Mouse (Mus musculus): Measurements from ENCODE around the gene Gm28308. TPM values are rescaled to one million over a fixed set of nuclear protein-coding genes. Genes with fewer than 3 reads are reported as not detected.
A peak's percentile ranks its signal among the peaks of the same experiment; 100 is the strongest.

Gene Gm28308
- total RNA-seq, 2 experiments from 2014 or later = not detected

DNA sequence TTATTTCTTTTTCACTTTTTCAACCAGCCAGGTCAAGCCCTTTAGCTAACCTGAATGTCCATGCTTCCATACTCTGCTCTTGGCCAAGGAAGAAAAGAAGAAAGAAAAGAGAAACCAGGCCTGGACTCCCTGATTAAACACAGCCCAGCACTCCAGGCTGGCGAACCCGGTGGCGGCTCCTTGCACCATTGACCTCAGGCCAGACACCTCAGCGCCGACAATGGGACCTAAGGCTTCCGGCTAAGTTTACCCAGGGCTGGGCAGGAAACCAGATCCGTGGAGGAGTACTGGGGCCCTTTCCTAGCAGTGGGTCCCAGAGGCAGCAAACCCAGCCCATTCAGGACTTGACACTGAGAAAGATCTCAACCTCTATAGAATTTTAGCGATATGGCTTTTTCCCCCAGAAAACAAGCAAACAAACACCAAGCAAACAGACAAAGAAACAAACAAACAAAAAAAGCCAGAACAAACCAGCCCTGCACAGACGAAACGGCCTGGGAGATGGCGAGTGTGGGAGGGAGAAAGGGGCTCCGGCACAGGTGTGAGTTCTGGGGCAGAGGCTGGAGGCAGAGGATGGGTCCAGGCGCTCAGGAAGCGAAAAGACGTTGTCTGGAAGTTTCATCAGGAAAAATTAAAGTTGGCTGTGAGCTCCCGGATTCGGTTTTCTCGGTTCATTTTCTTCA, 18.9 kb upstream of the Gm28308 start:
- DNase-seq = peak; percentile 5

GRCm38 (mm10) chr6:52230516-52231165, 17.5 kb upstream of the Gm28308 start, which contains the start of gene Hoxa9:
TSS of gene Hoxa9 (minus strand) at chr6:52231089.
- DNase-seq = peak; percentile 68

- DNase-seq = peak; percentile 54
Measured at GRCm38 (mm10) chr6:52229558-52230416, 16.6 kb upstream of the Gm28308 start.

DNA sequence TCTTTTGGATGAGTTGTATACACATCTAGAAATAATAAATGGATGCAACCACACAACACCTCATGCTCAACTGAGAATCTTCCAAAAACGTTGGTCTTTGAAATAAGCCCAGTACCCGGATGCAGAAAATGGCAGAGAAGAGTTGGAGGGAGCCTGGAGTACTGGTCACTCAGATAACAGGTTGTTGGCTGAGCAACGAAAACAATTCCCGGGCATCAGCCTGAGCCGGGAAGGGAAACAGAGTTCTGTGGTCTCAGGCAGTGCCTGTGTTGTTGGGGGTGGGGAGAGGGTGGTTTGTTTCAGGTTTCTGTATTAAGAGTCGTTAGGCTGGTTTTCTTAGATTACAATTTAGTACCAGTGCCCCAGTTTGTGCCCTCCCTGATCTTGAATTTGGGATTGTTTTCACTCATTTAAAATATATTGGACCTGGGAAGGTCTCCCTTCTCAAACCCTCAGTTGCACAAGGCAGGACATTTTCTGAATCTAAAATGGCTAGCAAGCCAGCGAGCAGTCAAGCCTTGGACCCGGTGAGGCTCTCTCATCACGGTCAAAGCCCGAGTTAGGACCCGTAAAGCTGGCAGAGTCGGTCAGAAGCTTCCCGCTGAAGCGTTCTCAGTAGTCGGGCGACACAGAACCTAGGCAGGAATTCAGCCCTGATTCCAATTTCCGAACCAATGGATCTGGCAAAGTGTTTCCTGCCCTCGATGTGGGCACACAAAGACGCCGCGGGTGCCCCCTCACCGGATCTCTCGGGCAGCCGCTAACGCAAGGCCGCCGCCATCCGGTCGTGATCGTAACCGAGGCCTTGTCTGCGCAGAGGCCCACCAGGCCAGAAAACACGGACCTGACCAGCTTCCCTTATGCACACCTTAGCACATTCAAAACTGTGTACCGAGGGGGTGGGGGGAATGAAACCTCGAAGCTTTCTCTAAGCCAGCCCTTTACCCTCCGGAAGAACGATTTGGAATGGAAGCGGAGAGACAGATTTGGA, 15.6 kb upstream of the Gm28308 start:
- DNase-seq = peak; percentile 61

DNA sequence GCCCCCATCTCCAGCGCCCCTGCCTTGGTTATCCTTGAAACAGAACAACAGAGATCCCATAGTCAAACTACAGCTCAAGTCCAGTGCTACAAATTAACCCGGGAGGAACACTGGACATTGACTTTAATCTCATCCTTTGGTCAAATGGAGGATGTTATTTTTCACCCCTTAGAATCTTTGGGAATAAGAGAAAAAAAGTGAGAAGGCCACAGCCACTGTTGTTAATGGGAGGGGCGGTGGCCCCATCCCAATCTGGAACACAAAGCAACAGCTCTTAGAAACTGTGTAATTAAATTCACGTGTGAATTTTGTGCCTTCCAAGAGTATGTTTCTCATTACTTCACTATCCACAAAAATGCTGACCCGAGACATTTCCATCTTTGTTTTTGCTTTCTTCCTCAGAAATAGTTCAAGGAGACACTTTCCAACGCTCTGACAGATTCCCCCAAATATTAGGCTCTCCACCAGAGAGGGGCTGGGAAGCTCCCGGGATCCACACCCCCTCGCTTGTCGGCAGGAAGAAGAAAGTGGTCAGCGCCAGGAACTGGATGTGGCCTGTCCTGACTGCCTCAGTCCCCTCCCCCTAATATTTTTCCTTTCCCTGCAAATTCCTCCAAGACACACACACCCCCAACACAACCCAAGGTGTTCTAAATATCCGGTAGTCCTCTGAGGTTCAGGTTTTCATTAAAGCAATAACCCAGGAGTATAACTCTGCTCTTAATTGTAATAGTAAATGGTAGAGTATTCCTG, 14.5 kb upstream of the Gm28308 start:
- DNase-seq = no peak

- peak; percentile 42 for DNase-seq
Measured at GRCm38 (mm10) chr6:52226569-52227257, 13.6 kb upstream of the Gm28308 start.

DNA sequence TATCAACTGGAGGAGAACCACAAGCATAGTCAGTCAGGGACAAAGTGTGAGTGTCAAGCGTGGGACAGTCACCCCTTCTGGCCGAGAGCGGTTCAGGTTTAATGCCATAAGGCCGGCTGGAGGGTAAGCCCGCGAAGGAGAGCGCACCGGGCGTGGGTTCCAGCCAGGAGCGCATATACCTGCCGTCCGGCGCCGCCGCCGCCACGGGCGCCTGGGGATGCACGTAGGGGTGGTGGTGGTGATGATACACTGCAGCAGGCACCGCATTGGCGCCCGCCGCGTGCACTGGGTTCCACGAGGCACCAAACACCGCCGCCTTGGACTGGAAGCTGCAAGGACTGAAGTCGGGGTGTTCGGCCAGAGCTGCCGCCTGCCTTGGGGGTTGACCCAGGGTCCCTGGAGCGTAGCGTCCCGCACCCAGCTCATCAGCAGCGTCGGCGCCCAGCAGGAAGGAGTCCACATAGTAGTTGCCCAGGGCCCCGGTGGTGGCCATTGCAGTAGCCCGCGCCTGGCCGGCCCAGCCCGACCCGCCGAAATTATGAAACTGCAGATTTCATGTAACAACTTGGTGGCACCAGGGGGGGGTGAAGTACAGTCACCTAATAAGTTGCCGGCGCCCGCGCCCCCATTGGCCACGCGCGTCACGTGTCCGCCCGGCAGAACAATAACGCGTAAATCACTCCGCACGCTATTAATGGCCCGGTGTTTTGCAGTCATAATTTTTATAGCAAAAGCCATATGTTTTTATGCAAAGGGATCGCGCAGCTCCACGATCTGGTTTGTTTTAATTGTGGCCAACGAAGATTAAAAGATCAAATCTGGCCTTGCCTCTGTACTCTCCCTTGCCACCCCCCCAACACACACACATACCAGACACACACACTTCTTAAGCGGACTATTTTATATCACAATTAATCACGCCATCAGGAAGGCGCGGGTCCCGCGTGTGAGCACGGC, 12.8 kb upstream of the Gm28308 start:
- peak; percentile 85 for DNase-seq

DNA sequence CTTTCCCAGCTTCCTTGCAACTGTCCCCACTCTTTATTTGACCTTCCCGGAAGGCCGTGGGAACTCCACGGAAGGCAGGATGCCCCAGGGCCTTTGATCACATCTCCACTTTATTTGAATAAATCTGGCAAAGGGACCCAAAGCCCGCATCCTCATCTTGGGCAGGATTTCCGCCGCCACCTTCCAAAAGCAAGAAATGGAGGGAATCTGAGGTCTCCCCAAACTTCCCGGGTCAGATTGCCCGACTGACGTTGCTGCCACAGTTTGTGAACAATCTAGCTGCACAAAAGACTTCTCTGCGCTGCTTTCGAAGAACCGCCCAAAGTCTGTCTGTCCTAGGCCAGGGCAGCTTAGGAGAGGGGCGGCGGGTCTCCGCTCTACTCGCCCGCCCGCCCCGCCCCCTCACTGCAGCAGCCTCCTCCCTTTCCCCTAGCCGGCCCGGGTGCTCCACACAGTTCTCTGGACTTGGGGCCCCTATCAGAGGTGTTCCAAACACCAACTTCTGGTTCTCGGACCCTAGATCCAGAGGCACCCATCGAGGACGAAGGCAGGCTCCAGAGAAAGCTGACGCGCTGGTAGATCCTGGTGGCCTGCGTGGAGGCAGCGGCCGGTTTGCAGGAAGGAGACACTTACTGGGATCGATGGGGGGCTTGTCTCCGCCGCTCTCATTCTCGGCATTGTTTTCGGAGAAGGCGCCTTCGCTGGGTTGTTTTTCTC, 11.9 kb upstream of the Gm28308 start:
- no peak for DNase-seq

- no peak for DNase-seq
Measured at GRCm38 (mm10) chr6:52223939-52224760, 11.0 kb upstream of the Gm28308 start.

DNA sequence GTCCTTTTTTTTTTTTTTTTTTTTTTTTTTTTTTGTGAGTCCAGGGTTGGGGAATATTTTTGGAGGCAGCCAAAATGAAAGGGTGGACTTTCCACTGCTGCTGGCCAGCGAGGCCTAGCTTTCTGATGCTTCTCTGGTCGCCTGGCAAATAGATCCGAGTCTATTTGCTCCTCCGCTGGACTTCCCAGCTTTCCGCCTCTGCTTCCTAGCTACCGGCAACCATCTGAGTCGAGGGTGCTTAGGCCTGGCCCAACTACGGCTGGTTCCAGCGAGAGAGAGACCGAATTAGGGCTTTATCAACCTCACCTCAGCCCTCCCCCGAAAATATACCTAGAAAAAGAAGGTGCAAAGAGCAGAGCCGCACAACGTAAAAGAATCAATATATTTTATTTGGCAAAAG, 9.6 kb upstream of the Gm28308 start:
- DNase-seq = peak; percentile 9

- DNase-seq = peak; percentile 41
Measured at GRCm38 (mm10) chr6:52221993-52222685, 9.0 kb upstream of the Gm28308 start.

GRCm38 (mm10) chr6:52221337-52221992, 8.3 kb upstream of the Gm28308 start, which contains the start of gene Hoxa7:
TSS of gene Hoxa7 (minus strand) at chr6:52221854.
- DNase-seq = peak; percentile 94

DNA sequence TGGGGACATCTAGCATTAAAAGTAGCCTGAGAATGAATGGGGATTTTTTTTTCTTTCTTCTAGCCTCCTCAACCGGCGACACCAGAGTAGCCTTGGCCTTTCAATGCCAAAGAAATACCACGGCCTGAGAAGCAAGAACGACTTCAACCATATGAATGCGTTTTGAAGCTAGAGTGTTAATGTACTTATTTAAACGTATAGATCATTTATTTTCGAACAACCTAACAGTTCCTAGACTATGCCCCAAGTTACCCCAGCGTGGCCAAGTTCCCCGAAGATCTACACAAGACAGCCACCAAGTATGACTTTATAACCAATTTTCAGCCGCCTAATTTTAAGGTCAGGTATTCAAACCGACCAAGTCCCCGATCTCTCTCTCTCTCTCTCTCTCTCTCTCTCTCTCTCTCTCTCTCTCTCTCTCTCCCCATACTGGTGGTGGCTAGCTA, 7.7 kb upstream of the Gm28308 start:
- DNase-seq = no peak

DNA sequence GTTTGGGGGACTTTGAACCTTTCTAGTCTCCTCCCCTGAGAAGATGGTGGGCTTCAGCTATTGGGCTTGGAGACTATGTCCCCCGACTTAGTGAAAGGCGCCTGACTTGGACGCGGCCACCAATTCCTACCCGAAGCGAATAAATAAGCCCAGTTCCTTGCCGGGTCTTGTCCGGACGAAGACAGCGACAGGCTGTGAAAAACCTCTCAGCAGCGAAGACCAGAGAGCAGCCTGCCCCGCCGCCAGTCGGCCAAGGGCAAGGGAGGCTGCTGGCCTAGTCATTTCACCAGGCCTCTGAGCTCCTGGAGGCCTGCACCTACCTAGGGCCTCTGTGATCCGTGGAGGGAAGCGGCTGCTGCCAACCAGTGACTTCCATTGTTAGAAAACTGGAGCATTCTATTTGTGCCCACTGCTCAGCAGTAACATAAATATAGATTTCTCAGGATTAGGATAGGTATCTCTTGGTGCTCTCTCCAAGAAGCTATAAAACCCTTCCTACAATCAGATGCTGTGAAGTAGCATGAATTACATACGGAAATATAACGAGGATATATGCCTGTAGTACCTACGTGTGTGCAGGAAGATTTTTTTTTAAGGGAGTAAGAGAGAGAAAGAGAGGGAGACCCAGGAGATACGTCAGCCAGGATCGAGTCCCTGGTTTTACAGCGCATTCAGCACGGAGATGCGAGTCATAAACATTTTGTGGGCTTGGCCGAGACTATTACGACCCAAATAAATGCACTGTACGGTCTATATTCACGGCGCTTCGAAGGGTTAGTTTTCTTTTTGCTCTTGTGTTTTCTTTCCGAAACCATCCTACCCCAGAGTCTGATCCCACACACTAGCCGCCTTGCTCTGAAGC, 7.1 kb upstream of the Gm28308 start:
- DNase-seq = no peak
